Mouse (Mus musculus) CH12.LX (cell line): ENCODE data around the gene Gm7534. TPM values are rescaled to one million over a fixed set of nuclear protein-coding genes. Genes with fewer than 3 reads are reported as not detected.

Experiments used
- DNase-seq: peaks from one replicate; pipeline ENCODE4 v3.0.0-alpha.2; 2013; ENCODE audit errors: extremely low read depth
- H3K27ac ChIP-seq: 2 replicates; pipeline ENCODE4 v1.5.1; 2012; ENCODE audit warnings: low read depth, mild to moderate bottlenecking, control low read depth, moderate library complexity; ENCODE audit not compliant: insufficient read depth
- H3K27me3 ChIP-seq: replicated peaks from 2 replicates; pipeline ENCODE3; 2012; ENCODE audit warnings: inconsistent platforms
- H3K36me3 ChIP-seq, 2 experiments: replicated peaks in 1 of 2; 2 replicates each; pipeline versions ENCODE3 to v1.6.1; 2012; ENCODE audit warnings: inconsistent platforms in 1 of 2, low read length in 1 of 2, mild to moderate bottlenecking in 1 of 2, mixed read lengths in 1 of 2, moderate library complexity in 1 of 2; ENCODE audit not compliant: control insufficient read depth in 1 of 2, insufficient read depth in 1 of 2
- H3K4me1 ChIP-seq, 2 experiments: 2 replicates each; pipeline ENCODE4 v1.6.1; 2012; ENCODE audit warnings: inconsistent platforms in 1 of 2, moderate library complexity in 1 of 2; ENCODE audit not compliant: insufficient read depth in 2 of 2, control insufficient read depth in 1 of 2
- H3K4me2 ChIP-seq: 2 replicates; pipeline ENCODE4 v1.6.1; 2012; ENCODE audit warnings: low read depth, mild to moderate bottlenecking, control low read depth; ENCODE audit not compliant: poor library complexity, insufficient read depth, severe bottlenecking
- H3K4me3 ChIP-seq, 3 experiments: fragments of 150-350 bp in 1 of 3; sonication (generic) in 1 of 3; replicated peaks in 1 of 3; 2 replicates each; pipeline versions ENCODE3 to v1.5.1; 2011 to 2012; ENCODE audit warnings: low read depth in 2 of 3, low read length in 2 of 3, mild to moderate bottlenecking in 2 of 3, moderate library complexity in 2 of 3, control low read depth in 1 of 3, improper control_type of control experiment in 1 of 3, inconsistent platforms in 1 of 3, mixed read lengths in 1 of 3; ENCODE audit not compliant: poor library complexity in 1 of 3
- H3K79me2 ChIP-seq: replicated peaks from 2 replicates; pipeline ENCODE4 v1.6.1; 2012; ENCODE audit warnings: mild to moderate bottlenecking, moderate library complexity; ENCODE audit not compliant: control insufficient read depth, poor library complexity, insufficient read depth, severe bottlenecking; ENCODE audit errors: extremely low read depth
- H3K9ac ChIP-seq: 2 replicates; pipeline ENCODE4 v1.6.1; 2012; ENCODE audit warnings: low read depth, mild to moderate bottlenecking, control low read depth, moderate library complexity; ENCODE audit not compliant: insufficient read depth
- H3K9me3 ChIP-seq: replicated peaks from 2 replicates; pipeline ENCODE3; 2012; ENCODE audit warnings: low read length, inconsistent platforms, mixed read lengths
- CHD1 ChIP-seq: IDR thresholded peaks from 2 replicates; pipeline ENCODE4 v1.6.1; 2012; ENCODE audit warnings: low read depth, low read length, improper control_type of control experiment, inconsistent platforms
- CHD2 ChIP-seq: IDR thresholded peaks from 2 replicates; pipeline ENCODE4 v1.6.1; 2011; ENCODE audit warnings: low read length, improper control_type of control experiment
- CTCF ChIP-seq, 2 experiments: IDR thresholded peaks in 1 of 2; conservative IDR thresholded peaks in 1 of 2; 2 replicates each; pipeline ENCODE4 v1.5.1; 2011 to 2012; ENCODE audit warnings: low read depth in 2 of 2, low read length in 2 of 2, improper control_type of control experiment in 1 of 2, inconsistent platforms in 1 of 2, mild to moderate bottlenecking in 1 of 2, moderate library complexity in 1 of 2
- E2F4 ChIP-seq: IDR thresholded peaks from 2 replicates; pipeline ENCODE4 v1.6.1; 2011; ENCODE audit warnings: low read depth, low read length, improper control_type of control experiment; ENCODE audit not compliant: insufficient replicate concordance
- ELF1 ChIP-seq: IDR thresholded peaks from 2 replicates; pipeline ENCODE4 v1.6.1; 2014; ENCODE audit warnings: low read depth, mild to moderate bottlenecking, inconsistent platforms, low read length, improper control_type of control experiment
- HCFC1 ChIP-seq: IDR thresholded peaks from 2 replicates; pipeline ENCODE4 v1.6.1; 2012; ENCODE audit warnings: low read depth, mild to moderate bottlenecking, inconsistent platforms, low read length, improper control_type of control experiment
- IRF4 ChIP-seq: IDR thresholded peaks from 2 replicates; pipeline ENCODE4 v1.6.1; 2014; ENCODE audit warnings: low read depth, mild to moderate bottlenecking, inconsistent platforms, low read length, improper control_type of control experiment
- JUN ChIP-seq: IDR thresholded peaks from 2 replicates; pipeline ENCODE4 v1.6.1; 2011; ENCODE audit warnings: low read depth, mild to moderate bottlenecking, low read length, improper control_type of control experiment, moderate library complexity; ENCODE audit not compliant: insufficient read depth
- KAT2A ChIP-seq: IDR thresholded peaks from 2 replicates; pipeline ENCODE4 v1.6.1; 2012; ENCODE audit warnings: low read length, improper control_type of control experiment, inconsistent platforms; ENCODE audit not compliant: insufficient replicate concordance
- MAFK ChIP-seq: IDR thresholded peaks from 2 replicates; pipeline ENCODE4 v1.6.1; 2011; ENCODE audit warnings: low read length, improper control_type of control experiment; ENCODE audit not compliant: insufficient replicate concordance
- MAX ChIP-seq: IDR thresholded peaks from 2 replicates; pipeline ENCODE4 v1.6.1; 2011; ENCODE audit warnings: low read length, improper control_type of control experiment
- MXI1 ChIP-seq: IDR thresholded peaks from 2 replicates; pipeline ENCODE4 v1.6.1; 2011; ENCODE audit warnings: mild to moderate bottlenecking, low read depth, low read length, improper control_type of control experiment
- MYC ChIP-seq: IDR thresholded peaks from 2 replicates; pipeline ENCODE4 v1.6.1; 2011; ENCODE audit warnings: low read depth, mild to moderate bottlenecking, improper control_type of control experiment, low read length
- NRF1 ChIP-seq: IDR thresholded peaks from 2 replicates; pipeline ENCODE4 v1.6.1; 2014; ENCODE audit warnings: low read depth, mild to moderate bottlenecking, inconsistent platforms, low read length, improper control_type of control experiment, moderate library complexity
- PAX5 ChIP-seq: IDR thresholded peaks from 2 replicates; pipeline ENCODE4 v1.6.1; 2012; ENCODE audit warnings: low read length, inconsistent platforms, mixed read lengths
- POLR2A ChIP-seq: IDR thresholded peaks from 2 replicates; pipeline ENCODE4 v1.6.1; 2011; ENCODE audit warnings: low read depth, mild to moderate bottlenecking, improper control_type of control experiment, low read length
- RAD21 ChIP-seq: IDR thresholded peaks from 2 replicates; pipeline ENCODE4 v1.6.1; 2011; ENCODE audit warnings: low read depth, mild to moderate bottlenecking, low read length, improper control_type of control experiment, moderate library complexity
- SMC3 ChIP-seq: IDR thresholded peaks from 2 replicates; pipeline ENCODE4 v1.6.1; 2011; ENCODE audit warnings: low read depth, low read length, improper control_type of control experiment
- TBP ChIP-seq: conservative IDR thresholded peaks from 2 replicates; pipeline ENCODE4 v1.6.1; 2011; ENCODE audit warnings: low read depth, low read length, improper control_type of control experiment
- TCF12 ChIP-seq: IDR thresholded peaks from 2 replicates; pipeline ENCODE4 v1.6.1; 2014; ENCODE audit warnings: low read depth, mild to moderate bottlenecking, inconsistent platforms, low read length, improper control_type of control experiment
- UBTF ChIP-seq: IDR thresholded peaks from 2 replicates; pipeline ENCODE4 v1.6.1; 2012; ENCODE audit warnings: low read depth, mild to moderate bottlenecking, inconsistent platforms, low read length, improper control_type of control experiment, moderate library complexity
- USF2 ChIP-seq: conservative IDR thresholded peaks from 2 replicates; pipeline ENCODE4 v1.6.1; 2011; ENCODE audit warnings: low read depth, low read length, improper control_type of control experiment
- ZNF384 ChIP-seq: IDR thresholded peaks from 2 replicates; pipeline ENCODE4 v1.6.1; 2012; ENCODE audit warnings: low read depth, low read length, improper control_type of control experiment, inconsistent platforms
- dilution Hi-C: fragments of 300-500 bp; cut with MboI; formaldehyde crosslinking; loops from 2 replicates; pipeline ENCODE4 v1.14.3; 2020; ENCODE audit warnings: low sequenced_read_pairs; ENCODE audit not compliant: extremely low pct_unique_long_range_greater_than_20kb, extremely low pct_ligation_motif_present
- in situ Hi-C: fragments of 300-500 bp; cut with MboI; formaldehyde crosslinking; loops from 3 replicates; pipeline ENCODE4 v1.14.3; 2019; ENCODE audit warnings: low sequenced_read_pairs, low pct_ligation_motif_present, low pct_unique_long_range_greater_than_20kb, mixed read lengths
- polyA plus RNA-seq: library from polyadenylated mRNA; unstranded; fragments of >175 nt; gene quantifications from 2 replicates; pipeline ENCODE4 v1.2.1, GENCODE M21; 2012; ENCODE audit warnings: low read depth; ENCODE audit not compliant: insufficient read length
- total RNA-seq, 2 experiments: library from RNA; depleted of rRNA; stranded (reverse); fragments of 300-350 nt in 1 of 2; fragments of >200 nt in 1 of 2; gene quantifications; 2 replicates each; pipeline ENCODE4 v1.2.3; 2012 to 2014

Gene Gm7534
- total and polyA plus RNA-seq, 3 experiments: not detected

- dilution Hi-C loops: no loop called here
These were observed 44.0 kb upstream of the Gm7534 start, which contains the start of gene Gm30191 for GRCm38 (mm10) chr4:134246719-134247258. Gene Gm30191, plus strand, starts transcription at chr4:134246935.

GRCm38 (mm10) chr4:134246256-134246655 lies 43.5 kb upstream of the Gm7534 start:
- Histone ChIP-seq H3K9me3 (peaks cover 4% of the 10 kb centered on the region), H3K9ac (no peak overlapping the region), H3K4me1 (peaks cover 9 to 24% of the 10 kb centered on the region in 2 experiments; a peak in 3 of 4 replicates), H3K36me3 (peaks cover 7 to 17% of the 10 kb centered on the region in 2 experiments), H3K4me2 (no peak overlapping the region), H3K4me3 (no peak overlapping the region), H3K79me2 (peaks cover 10% of the 10 kb centered on the region; the same call in 1 of the 2 replicates), H3K27me3 (peaks cover 56% of the 10 kb centered on the region), H3K27ac (no peak overlapping the region)
- no peak for DNase-seq
- in situ Hi-C loops (loop anchor here (5.0 kb wide), 1 partner anchor 41 kb away; the partner anchor contains the start of gene Pdik1l), dilution Hi-C loops (no loop called here)
- TF ChIP-seq RAD21 (no peak), POLR2A (no peak), MAX (no peak), PAX5 (no peak), MYC (no peak), CHD1 (no peak), UBTF (no peak), IRF4 (no peak), TCF12 (no peak), ELF1 (no peak), JUN (no peak), USF2 (no peak), CHD2 (no peak), MAFK (no peak), MXI1 (no peak)

More at GRCm38 (mm10) chr4:134246719-134247258, 44.0 kb upstream of the Gm7534 start, which contains the start of gene Gm30191:
- H3K4me3 ChIP-seq: no peak within 1 kb of the TSS
- H3K27ac ChIP-seq: no peak within 1 kb of the TSS
- H3K4me1 ChIP-seq: peaks cover 9 to 24% of the 10 kb centered on the region in 2 experiments; a peak in 3 of 4 replicates
- no peak for TF ChIP-seq PAX5
- no peak for TF ChIP-seq E2F4
- TF ChIP-seq CHD2: no peak
- TF ChIP-seq TBP: no peak
- no peak for TF ChIP-seq IRF4
- TF ChIP-seq RAD21: no peak
- TF ChIP-seq CTCF (conservative IDR thresholded peaks at IDR 0.05 in 1 of 2, IDR thresholded peaks at IDR 0.05 in 1 of 2; ENCODE audit: low read depth in 2 of 2, low read length in 2 of 2): no peak
- no peak for TF ChIP-seq KAT2A
- no peak for TF ChIP-seq CHD1
- TF ChIP-seq ZNF384: no peak
- no peak for TF ChIP-seq MYC
- no peak for TF ChIP-seq JUN
- TF ChIP-seq SMC3: no peak
- TF ChIP-seq NRF1: no peak
- TF ChIP-seq HCFC1: no peak
- no peak for TF ChIP-seq TCF12
- no peak for TF ChIP-seq ELF1
- TF ChIP-seq MAX: no peak
- no peak for TF ChIP-seq MAFK
- H3K4me2 ChIP-seq: peak within 1 kb of the TSS; percentile 58; the same call in 1 of the 2 replicates
- H3K79me2 ChIP-seq: peaks cover 10% of the 10 kb centered on the region; the same call in 1 of the 2 replicates
- peaks cover 10% of the 10 kb centered on the region for H3K9me3 ChIP-seq
- no peak for DNase-seq
- H3K27me3 ChIP-seq: peaks cover 59% of the 10 kb centered on the region
- in situ Hi-C loops: loop anchor here (5.0 kb wide), 1 partner anchor 41 kb away; the partner anchor contains the start of gene Pdik1l
- peak within 1 kb of the TSS; percentile 20 for H3K9ac ChIP-seq
- H3K36me3 ChIP-seq: peaks cover 7 to 17% of the 10 kb centered on the region in 2 experiments
